Mouse (Mus musculus) urinary bladder, adult 2 months (tissue): ENCODE results near the gene Fhl4. TPM values are rescaled to one million over a fixed set of nuclear protein-coding genes. Genes with fewer than 3 reads are reported as not detected.

Experiments
- DNase-seq: peaks from one replicate; pipeline ENCODE4 v3.0.0; 2022; ENCODE audit warnings: low spot score
- polyA plus RNA-seq: library from polyadenylated mRNA; depleted of rRNA; stranded (reverse); fragments of >200 nt; gene quantifications from 2 replicates; pipeline ENCODE4 v1.2.3, GENCODE M21; 2012; rRNA removed

Gene Fhl4
- polyA plus RNA-seq, result 0.63 and 0.87 TPM in 2 replicates

DNA sequence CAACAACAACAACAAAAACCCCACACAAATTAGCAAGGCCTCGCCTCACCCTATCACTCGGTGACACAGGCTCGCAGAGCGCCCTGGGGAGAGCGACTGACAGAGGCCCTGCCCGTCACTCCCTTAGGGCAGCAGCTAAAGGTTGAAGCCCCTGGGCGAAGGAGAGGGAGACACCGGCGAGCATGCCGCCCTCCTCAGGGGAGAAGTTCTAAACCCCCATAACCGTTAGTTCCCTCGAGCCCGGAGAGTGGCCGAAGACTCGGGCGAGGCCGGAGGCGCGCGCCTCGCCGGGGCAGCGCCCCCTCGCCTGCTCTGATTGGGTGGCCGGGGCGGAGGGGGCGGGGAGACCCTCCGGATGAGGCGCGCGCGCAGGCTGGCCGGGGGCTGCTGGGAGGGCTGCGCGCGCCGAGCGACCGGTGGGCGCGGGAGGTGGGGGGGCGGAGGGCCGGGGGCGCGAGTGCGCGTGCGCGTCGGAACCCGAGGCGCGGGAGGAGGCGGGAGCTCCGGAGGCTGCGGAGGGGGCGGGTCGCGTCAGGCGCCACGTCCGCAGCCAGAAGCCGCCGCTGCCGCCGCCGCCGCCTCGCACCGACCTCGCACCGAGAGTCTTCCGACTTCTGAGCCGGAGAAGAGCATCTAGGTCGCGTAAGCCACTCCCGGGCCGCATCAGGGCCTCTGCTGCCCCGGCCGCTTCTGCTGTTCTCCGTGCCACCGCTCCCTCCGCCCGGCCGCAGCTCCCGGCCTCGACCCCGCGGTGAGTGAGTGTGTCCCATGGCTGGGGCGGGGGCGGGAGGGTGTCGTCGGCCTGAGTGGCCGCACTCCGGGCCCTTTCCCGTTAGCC is at the start of gene Fhl4, which contains the start of gene Tmem263:
Fhl4 (minus strand) TSS at position 249 of the 838 bp plus-strand sequence.
Tmem263 (plus strand) TSS at position 381 of the 838 bp plus-strand sequence.
- DNase-seq, result peak; percentile 76

DNA sequence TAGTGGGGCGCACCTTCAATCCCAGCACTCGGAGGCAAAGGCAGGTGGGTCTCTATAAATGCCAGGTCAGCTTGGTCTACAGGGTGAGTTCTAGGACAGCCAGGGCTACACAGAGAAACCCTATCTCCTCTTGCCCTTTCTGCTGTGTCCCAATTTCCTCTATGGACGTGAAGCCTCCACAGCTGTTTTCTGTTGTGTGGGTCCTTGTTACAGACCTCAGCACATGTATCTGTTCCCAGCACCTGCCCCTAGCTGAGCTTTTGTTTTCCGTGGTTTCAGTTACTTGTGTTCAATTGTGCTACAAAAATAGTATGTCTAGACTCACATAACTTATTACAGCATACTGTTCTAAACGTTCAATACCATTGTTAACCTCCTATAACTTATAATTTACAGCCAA is 46.9 kb upstream of the Fhl4 start:
- no peak for DNase-seq

DNA sequence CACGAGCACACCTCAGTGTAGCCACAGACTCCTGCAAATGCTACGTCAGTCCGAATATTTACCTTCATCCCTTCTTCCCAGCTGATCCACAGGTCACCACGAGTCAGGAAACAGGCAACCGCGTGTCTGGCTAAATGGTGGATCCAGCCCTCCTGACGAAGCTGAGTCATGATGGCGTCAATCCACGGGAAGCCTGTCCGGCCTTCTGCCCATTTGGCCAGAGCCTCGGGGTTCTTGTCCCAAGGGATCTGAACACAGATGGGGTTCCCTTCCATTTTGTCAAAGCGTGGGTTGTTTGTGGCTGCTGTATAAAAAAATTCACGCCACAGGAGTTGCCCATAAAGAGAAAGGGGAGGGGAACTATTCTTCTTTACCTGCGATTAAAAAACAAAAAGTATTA is 44.0 kb upstream of the Fhl4 start:
- no peak for DNase-seq

DNA sequence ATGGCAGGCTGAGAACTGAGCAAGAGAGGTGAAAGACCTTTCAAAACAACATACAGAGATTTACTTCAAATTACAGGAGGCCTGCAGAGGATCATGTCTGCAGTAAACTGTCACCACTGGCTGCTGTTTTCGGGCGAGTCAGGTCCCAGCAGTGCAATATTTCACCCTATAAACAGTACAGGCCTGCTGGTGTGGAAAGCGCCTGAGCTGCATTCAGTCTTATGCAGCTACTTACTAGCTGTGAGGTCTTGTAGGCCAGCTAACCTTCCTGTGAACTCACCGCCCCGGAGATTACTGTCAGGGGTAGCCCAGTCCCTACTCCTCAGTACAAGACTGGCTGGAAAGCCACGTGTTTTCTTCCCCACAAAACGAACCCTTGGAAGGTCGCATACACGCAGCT is 39.2 kb upstream of the Fhl4 start:
- DNase-seq, result no peak

DNA sequence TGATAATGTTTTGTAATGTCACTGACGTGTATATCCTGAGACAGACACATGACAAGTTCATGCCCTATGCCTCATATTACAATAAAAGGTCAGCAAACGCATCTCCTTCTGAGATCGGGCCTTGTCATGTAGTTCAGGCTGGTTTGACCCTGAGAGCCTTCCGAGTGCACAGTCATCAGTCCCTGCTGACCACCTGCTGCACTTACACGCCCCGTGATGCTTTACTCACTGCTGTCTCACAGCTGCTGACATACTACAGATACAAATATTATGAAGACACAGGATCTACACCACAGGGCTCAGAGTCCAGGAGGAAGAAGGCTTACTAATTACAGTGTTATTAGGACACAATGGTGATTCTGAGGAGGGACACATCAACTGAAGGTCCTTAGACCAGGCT is 34.3 kb upstream of the Fhl4 start:
- no peak for DNase-seq

DNA sequence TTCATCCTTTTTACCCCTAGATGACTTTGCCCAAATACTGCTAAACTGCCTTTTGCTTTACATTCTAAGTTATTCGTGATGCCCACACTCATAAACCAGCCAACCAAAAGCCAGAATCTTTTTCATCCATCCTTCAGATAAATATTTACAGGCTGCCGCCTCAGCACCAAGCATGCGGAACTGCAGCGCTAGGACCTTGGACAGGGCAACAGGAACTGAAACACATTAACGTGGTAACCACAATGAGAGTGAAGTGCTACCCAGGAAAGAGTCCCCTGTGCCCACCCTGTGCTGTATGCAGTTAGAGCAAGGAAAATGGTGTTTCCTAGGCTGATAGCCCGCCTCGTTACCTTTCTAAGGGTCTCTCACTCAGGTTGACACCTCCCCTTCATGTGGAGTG is 26.2 kb upstream of the Fhl4 start:
- DNase-seq, result no peak

DNA sequence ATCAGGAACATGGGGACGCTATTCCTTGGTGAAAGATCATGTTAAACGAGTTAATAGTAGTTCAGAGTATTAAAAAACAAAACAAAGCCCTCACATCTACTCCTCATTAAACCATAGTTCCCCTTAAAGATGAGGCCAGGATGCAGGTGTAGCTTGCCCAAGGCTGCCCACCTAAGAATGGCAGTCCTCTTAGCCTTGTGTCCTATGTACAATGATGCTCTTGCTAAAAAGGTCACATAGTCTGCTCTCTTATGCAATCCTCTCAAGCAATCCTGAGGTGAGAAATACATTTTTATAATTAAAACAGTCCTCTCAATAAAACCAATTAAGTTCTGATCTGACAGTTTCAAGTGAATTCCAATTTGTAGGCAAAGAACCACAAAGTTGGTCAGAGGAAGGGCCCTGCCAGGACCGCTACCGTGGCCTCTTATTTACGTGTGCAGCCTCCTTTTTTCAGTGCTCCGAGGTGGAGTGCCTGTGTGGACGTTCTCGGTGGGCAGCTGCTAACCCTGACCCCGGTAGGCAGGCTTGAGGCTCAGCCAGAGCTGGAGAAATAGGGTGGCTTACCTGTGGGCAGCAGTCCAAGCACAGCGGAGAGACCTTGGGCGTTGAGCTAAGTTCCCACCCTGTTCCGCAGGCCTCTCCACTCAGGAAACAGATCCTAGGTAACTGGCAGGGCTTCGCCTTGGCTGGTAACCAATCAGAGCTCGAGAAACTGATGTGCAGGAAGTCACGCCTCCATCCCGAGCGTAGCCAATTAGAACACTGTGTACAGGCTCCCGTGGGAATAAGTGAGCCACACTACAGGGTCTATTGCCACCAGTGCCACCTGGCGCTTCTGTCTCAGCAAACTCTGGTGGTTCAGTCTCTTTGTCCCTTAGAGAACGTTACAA is 25.3 kb upstream of the Fhl4 start, which contains the start of gene Mterf2:
Mterf2 (minus strand) TSS at position 633 of the 893 bp plus-strand sequence.
- peak; percentile 62 for DNase-seq

DNA sequence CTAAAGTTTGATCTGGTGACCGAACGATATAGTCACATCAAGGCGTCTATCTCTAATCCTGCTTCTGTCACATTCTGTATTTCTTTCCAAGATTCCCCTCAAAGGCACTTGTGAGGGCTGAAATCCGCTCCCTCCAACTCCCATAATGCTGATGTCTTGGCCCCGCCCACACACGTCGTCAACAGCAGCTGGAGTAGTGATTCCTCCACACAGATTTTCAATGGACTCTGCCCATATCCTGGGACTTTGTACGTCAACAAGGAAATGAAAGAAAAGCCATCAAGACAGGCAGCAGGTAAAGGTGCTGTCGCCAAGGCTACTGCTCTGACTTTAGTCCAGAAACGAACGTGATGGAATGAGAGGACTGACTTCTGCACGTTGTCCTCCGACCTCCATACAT is 22.9 kb upstream of the Fhl4 start:
- DNase-seq, result no peak

DNA sequence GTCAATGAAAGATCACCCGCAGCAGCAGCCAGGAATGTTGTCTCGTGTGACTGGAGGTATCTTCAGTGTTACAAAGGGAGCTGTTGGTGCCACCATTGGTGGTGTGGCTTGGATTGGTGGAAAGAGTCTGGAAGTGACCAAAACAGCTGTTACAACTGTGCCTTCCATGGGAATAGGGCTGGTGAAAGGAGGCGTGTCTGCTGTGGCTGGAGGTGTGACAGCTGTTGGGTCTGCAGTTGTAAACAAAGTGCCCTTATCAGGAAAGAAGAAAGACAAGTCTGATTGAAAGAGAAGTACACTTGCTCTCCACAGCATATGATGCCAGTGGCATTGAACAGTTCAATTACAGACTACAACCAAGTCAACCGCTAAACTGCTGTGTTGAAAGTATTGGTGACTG is 12.1 kb upstream of the Fhl4 start:
- no peak for DNase-seq

DNA sequence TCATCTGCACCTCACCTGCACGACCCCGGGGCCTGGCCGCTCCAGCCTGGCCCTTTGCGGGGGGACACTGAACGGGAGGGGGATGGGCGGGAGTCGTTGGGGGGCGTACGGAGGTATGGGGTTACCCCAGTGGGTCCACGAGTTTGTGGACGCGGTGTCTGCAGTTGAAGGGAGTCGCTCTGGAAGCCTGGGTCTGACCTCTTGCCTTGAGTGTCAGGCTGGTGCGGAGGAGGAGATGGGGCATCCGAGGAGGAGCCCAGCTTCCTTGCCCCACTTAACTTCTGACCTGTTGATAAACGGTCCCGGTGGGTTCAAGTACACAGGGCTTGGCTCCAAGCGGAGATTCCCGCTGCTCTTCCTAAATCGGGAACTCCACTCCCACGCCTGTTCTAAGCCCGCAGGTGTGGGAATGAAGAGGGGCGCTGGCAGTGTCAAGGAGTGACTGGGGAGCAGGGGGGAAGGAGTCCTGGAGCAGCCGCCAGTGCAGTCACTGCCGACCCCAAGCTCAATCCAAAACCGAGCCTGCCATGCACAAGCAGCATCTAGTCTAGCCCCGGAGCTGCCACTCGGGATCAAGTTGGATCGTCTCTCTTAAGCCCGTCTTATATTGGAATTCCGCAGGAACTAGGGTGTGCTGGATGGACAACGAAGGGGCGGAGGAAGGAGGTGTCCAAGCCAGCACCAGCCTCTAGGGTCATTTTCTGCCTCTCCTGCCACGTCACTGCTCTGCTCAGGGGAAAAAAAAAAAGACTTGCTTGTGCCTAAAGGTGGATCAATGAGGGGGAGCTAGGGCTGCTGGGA is 990 bp upstream of the Fhl4 start:
- DNase-seq, result peak; percentile 27

DNA sequence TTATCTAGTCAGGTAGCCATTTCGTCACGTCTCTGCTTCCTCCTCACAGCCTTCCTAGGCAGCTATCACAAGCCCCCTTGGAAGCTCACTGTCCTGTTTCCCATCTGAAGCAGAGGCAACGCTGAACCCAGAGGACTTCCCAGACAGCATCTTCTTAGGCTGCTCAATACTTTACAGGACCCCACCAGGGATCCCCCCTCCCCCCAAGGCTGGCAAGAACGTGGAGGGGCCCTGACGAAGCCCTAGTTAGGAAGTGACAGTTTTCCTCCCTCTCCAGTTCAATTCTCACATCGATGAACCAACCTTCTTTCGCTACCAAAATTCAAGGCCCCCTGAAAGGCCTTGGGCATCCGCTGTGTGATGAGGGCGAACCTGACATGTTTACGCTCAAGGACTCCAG is 454 bp downstream of the Fhl4 start:
- DNase-seq, result no peak

DNA sequence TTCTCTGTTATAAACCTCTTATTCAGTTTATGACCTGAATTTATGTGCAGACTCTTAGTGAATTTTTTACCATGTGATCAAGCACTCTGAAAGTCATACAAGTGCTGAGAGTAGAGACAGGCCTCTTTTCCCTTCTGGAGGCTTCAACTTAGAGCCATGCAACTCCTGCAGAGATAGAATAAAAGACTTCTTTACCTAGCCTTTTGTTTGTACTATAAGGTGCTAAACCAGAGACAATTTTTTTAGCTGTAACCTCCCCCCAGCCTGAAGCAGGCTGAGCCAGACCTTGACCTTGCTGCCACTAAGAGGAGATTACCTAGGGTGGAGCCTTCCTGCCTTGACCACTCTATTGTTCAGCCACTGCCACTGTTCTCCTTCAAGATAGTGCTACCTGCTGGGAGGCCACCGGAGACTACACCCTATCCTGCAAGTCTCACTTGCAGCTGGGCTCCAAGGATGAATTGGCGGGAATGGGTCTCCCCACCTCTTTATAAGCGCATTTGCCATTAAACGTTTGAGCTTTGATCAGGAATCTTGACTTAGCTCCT is 30.6 kb downstream of the Fhl4 start:
- no peak for DNase-seq

DNA sequence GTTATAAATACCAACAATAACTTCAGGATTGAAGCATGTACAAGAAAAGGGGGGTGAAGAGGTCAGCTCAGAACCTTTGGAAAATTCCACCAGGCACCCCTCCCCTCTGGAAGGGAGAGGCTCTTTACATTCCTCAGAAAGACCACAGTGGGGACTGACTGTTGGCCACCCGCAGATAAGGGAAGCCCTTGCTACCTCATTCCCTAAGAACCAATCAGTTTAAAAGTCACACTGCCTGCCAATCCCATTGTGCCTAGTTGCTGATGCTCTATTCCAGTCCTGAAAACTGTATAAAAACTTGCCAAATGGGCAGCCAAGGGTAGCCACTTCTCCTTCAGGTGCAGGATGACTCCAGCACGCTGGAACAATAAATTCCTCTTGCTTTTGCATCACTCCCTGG is 47.4 kb downstream of the Fhl4 start:
- no peak for DNase-seq

DNA sequence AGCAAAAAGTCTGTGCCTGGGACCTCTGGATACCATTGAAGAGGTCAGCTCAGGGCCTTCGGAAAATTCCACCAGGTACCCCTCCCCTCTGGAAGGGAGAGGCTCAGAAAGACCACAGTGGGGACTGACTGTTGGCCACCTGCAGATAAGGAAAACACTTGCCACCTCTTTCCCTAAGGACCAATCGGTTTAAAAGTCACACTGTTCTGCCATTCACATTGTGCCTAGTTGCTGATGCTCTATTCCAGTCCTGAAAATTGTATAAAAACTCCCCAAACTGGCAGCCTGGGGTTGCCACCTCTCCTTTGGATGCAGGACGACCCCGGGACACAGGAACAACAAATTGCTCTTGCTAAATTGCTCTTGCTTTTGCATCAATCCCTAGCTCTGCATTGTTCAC is 49.8 kb downstream of the Fhl4 start:
- no peak for DNase-seq

DNA sequence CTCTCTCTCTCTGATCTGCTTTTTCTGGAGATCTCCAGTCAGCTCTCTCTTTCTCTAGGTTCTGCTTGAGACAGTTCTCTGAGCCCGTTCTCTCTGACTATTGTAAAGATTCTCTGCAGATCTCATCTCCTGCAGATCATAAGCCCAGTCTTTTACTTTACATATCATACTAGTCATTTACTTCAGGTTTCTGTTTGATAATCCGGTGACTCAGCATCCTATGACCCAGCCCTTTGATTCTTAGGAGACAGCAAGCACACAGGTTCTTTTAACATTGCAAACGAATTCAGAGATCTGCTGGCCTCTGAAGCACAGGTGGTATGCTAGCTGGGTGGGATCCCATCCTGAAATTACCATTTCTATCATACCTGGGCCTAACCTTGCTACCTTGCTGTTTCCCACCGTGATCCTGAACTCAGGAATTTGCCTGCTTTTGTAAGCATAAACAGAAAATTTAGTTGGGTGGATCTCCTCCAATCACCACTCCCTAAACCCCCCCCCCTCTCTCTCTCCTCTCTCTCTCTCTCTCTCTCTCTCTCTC is 51.6 kb downstream of the Fhl4 start:
- DNase-seq, result no peak

DNA sequence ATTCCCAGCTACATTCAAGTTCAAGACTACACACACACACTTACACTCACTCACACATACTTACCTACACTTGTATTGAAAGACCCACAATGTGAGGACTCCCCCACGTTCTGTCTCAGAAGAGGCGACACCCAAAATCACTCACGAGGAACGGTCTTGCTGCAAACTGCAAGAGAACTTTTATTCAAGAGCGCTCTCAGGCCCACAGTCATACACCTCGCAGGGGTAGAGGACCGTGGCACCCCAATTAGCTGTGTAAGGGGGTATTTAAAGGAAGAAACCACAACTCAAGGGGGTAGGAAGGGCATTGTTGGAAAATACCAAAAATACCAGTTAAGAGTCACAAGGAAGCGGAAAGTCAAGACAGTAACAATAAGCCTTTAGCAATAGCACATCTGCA is 54.3 kb downstream of the Fhl4 start:
- DNase-seq, result no peak

DNA sequence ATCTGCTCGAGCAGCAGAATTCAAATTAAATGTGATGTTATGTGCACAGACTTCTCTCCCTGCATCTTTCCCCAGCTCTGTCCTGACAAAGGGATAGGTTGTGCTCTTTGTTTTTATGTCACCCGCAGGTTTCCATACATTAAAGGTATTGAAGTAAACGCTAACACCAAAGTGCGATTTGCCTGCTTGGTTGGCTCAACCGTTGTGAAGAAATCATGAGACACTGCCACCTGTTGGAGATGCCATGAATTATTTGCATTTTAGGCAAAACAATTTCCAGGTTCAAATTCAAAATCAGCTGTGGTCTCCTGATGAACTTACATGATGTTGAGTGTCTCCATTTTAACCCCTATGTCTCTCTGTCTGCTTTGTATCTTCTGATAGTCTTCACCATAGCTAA is 55.7 kb downstream of the Fhl4 start:
- no peak for DNase-seq
